Mouse (Mus musculus): ENCODE measurements around the gene Uba52.

DNA sequence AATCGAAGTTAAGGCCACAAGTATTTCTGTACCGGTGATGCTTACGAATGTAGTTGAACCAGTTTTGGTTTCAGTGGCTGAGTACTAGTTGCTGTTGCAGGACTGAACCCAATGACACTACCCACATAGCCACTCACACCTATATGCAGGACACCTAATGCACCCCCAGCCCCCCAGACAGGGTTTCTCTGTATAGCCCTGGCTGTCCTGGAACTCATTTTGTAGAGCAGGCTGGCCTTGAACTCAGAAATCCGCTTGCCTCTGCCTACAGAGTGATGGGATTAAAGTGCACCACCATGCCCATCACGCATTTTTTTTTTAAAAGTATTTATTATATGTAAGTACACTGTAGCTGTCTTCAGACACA is 3.6 kb downstream of the Uba52 start:
- TF ChIP-seq CTCF (IDR thresholded peaks at IDR 0.05; ENCODE audit: low read depth) (no peak), EP300 (IDR thresholded peaks at IDR 0.05; ENCODE audit: low read depth) (no peak)

All from liver, postnatal 0 days (tissue).